Mouse (Mus musculus) olfactory bulb, adult 2 months (tissue): ENCODE results near the gene Mgarp.

Experiments used
- CTCF ChIP-seq: fragments of 200-500 bp; IDR thresholded peaks from 2 replicates; pipeline ENCODE4 v1.5.1; 2012; ENCODE audit warnings: low read depth, mild to moderate bottlenecking, low read length, moderate library complexity; ENCODE audit not compliant: insufficient read depth
- POLR2A ChIP-seq: fragments of 200-500 bp; IDR thresholded peaks from 2 replicates; pipeline ENCODE4 v1.6.1; 2012; ENCODE audit warnings: mild to moderate bottlenecking, low read depth, low read length, moderate library complexity; ENCODE audit not compliant: insufficient read depth

DNA sequence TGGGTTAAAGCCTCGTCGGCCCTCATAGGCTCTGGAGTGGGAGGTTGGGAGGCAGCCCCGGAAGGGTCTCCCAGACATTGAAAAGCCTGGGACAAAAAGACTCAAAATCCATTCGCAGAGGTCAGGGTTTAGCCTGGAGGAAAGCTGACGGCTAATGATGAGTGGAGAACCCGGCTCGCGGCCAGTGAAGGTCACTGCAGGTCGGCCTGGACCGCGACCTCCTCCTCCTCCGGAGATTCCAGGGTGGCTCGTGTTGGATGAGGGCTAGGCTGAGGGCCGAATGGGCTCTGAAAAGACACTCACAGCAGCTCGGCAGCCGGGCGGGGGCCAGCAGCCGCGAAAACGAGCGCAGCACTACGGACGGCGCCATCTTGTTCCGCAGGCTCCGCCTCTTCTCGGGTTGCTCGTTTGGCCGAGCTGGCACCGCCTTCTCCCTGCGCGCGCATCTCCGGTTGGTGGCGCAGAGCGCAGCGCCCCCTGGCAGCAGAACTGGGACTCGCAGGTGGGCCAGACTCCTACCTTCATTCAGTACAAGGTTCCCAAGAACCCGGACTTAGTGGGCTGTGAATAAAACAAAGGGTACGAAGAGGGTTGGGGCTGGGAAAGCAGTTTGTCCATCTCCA is 12.1 kb upstream of the Mgarp start, which contains the start of gene Ndufc1:
- TF ChIP-seq CTCF: peak; percentile 90
- TF ChIP-seq POLR2A: peak; percentile 94
